Mouse (Mus musculus) myocyte (in vitro differentiated cells): ENCODE data around the gene Mtfr1l. TPM values are rescaled to one million over a fixed set of nuclear protein-coding genes. Genes with fewer than 3 reads are reported as not detected.

Source experiments
- H3K27me3 ChIP-seq: one replicate; pipeline ENCODE4 v1.6.1; 2011; ENCODE audit not compliant: control insufficient read depth, insufficient read depth, insufficient read length
- H3K36me3 ChIP-seq: one replicate; pipeline ENCODE4 v1.6.1; 2011; ENCODE audit not compliant: control insufficient read depth, insufficient read depth
- H3K4me2 ChIP-seq: one replicate; pipeline ENCODE4 v1.6.1; 2011; ENCODE audit warnings: low read depth, control low read depth
- H3K4me3 ChIP-seq: one replicate; pipeline ENCODE4 v1.5.1; 2011; ENCODE audit warnings: mild to moderate bottlenecking, control low read depth, moderate library complexity
- H3K79me2 ChIP-seq: one replicate; pipeline ENCODE4 v1.6.1; 2011; ENCODE audit not compliant: control insufficient read depth, insufficient read depth
- H3ac ChIP-seq: one replicate; pipeline ENCODE4 v1.6.1; 2011; ENCODE audit not compliant: control insufficient read depth, insufficient read length
- CEBPB ChIP-seq: IDR thresholded peaks from 2 replicates; pipeline ENCODE4 v1.6.1; 2011; ENCODE audit warnings: mild to moderate bottlenecking, moderate library complexity; ENCODE audit not compliant: poor library complexity, insufficient read depth, severe bottlenecking
- E2F4 ChIP-seq: IDR thresholded peaks from one replicate; pipeline ENCODE4 v1.6.1; 2011; ENCODE audit warnings: mild to moderate bottlenecking, control low read depth, moderate library complexity; ENCODE audit not compliant: insufficient read depth
- MAX ChIP-seq: IDR thresholded peaks from one replicate; pipeline ENCODE4 v1.6.1; 2011; ENCODE audit warnings: low read depth, mild to moderate bottlenecking, control low read depth
- MYOD1 ChIP-seq, 3 experiments: IDR thresholded peaks; one replicate each; pipeline ENCODE4 v1.6.1; 2011; ENCODE audit warnings: control low read depth in 2 of 3, low read depth in 2 of 3, mild to moderate bottlenecking in 2 of 3, moderate library complexity in 1 of 3; ENCODE audit not compliant: insufficient read length in 2 of 3, control insufficient read depth in 1 of 3
- MYOG ChIP-seq, 3 experiments: IDR thresholded peaks; one replicate each; pipeline ENCODE4 v1.6.1; 2011; ENCODE audit warnings: control low read depth in 2 of 3, low read depth in 2 of 3, mild to moderate bottlenecking in 2 of 3; ENCODE audit not compliant: insufficient read length in 2 of 3, control insufficient read depth in 1 of 3, insufficient read depth in 1 of 3
- POLR2A ChIP-seq: IDR thresholded peaks from one replicate; pipeline ENCODE4 v1.6.1; 2011; ENCODE audit warnings: low read depth, mild to moderate bottlenecking, control low read depth, moderate library complexity; ENCODE audit not compliant: insufficient read length
- POLR2AphosphoS2 ChIP-seq: IDR thresholded peaks from one replicate; pipeline ENCODE4 v1.6.1; 2011; ENCODE audit warnings: low read depth, control low read depth; ENCODE audit not compliant: insufficient read length
- REST ChIP-seq: IDR thresholded peaks from one replicate; pipeline ENCODE4 v1.6.1; 2011; ENCODE audit warnings: mild to moderate bottlenecking, control low read depth, moderate library complexity; ENCODE audit not compliant: insufficient read depth, insufficient read length
- SRF ChIP-seq: IDR thresholded peaks from one replicate; pipeline ENCODE4 v1.6.1; 2011; ENCODE audit warnings: low read depth; ENCODE audit not compliant: control insufficient read depth, insufficient read length
- TCF12 ChIP-seq: IDR thresholded peaks from one replicate; pipeline ENCODE4 v1.6.1; 2011; ENCODE audit warnings: mild to moderate bottlenecking, control low read depth; ENCODE audit not compliant: poor library complexity, insufficient read depth, severe bottlenecking
- TCF3 ChIP-seq: IDR thresholded peaks from one replicate; pipeline ENCODE4 v1.6.1; 2011; ENCODE audit warnings: low read depth, control low read depth; ENCODE audit not compliant: insufficient read length
- USF1 ChIP-seq: IDR thresholded peaks from one replicate; pipeline ENCODE4 v1.6.1; 2011; ENCODE audit warnings: low read depth, mild to moderate bottlenecking, control low read depth, moderate library complexity
- polyA plus RNA-seq: library from polyadenylated mRNA; unstranded; fragments of >200 nt; fragmentation: generic; extraction: Trizol; gene quantifications from one replicate; pipeline ENCODE4 v1.2.1, GENCODE M21; 2012; ENCODE audit warnings: missing spikeins

The Mtfr1l gene
- 92.0 TPM for polyA plus RNA-seq

- Histone ChIP-seq H3K4me3 (peak within 1 kb of the TSS; percentile 57), H3K79me2 (peaks cover 19% of the 10 kb centered on the region), H3K27me3 (no peaks in the 10 kb centered on the region), H3ac (peak within 1 kb of the TSS; percentile 57), H3K36me3 (peaks cover 12% of the 10 kb centered on the region), H3K4me2 (peak within 1 kb of the TSS; percentile 95)
- TF ChIP-seq POLR2A (peak; percentile 67), E2F4 (no peak), SRF (peak; percentile 65), MYOD1 (IDR thresholded peaks at IDR 0.05; ENCODE audit: control insufficient read depth in 1 of 3, insufficient read length in 2 of 3, low read depth in 2 of 3) (peak in 2 of 3 experiments; percentile 6 to 19), POLR2AphosphoS2 (peak; percentile 52), CEBPB (no peak), REST (no peak), TCF12 (no peak), MYOG (IDR thresholded peaks at IDR 0.05; ENCODE audit: control insufficient read depth in 1 of 3, insufficient read depth in 1 of 3, insufficient read length in 2 of 3, low read depth in 2 of 3) (peak in 1 of 3 experiments; percentile 35), MAX (no peak), USF1 (no peak), TCF3 (no peak)
Measured at GRCm38 (mm10) chr4:134534932-134535786, at the start of gene Mtfr1l. Gene Mtfr1l, minus strand, starts transcription at chr4:134535387.

GRCm38 (mm10) chr4:134583513-134583912 is 48.3 kb upstream of the Mtfr1l start:
- H3K4me3 ChIP-seq: no peak overlapping the region
- no peaks in the 10 kb centered on the region for H3K27me3 ChIP-seq
- no peak for TF ChIP-seq POLR2AphosphoS2
- no peak for TF ChIP-seq POLR2A
- no peak for TF ChIP-seq SRF
- no peak for TF ChIP-seq MYOG (IDR thresholded peaks at IDR 0.05; ENCODE audit: control insufficient read depth in 1 of 3, insufficient read depth in 1 of 3, insufficient read length in 2 of 3, low read depth in 2 of 3)
- no peak for TF ChIP-seq MYOD1 (IDR thresholded peaks at IDR 0.05; ENCODE audit: control insufficient read depth in 1 of 3, insufficient read length in 2 of 3, low read depth in 2 of 3)
- no peak for TF ChIP-seq TCF3
- TF ChIP-seq E2F4: no peak
- TF ChIP-seq REST: no peak
- no peak for TF ChIP-seq USF1
- TF ChIP-seq TCF12: no peak
- TF ChIP-seq MAX: no peak
- no peak for TF ChIP-seq CEBPB
- H3K4me2 ChIP-seq: no peak overlapping the region
- no peaks in the 10 kb centered on the region for H3K79me2 ChIP-seq
- H3ac ChIP-seq: no peak overlapping the region
- H3K36me3 ChIP-seq: no peaks in the 10 kb centered on the region

DNA sequence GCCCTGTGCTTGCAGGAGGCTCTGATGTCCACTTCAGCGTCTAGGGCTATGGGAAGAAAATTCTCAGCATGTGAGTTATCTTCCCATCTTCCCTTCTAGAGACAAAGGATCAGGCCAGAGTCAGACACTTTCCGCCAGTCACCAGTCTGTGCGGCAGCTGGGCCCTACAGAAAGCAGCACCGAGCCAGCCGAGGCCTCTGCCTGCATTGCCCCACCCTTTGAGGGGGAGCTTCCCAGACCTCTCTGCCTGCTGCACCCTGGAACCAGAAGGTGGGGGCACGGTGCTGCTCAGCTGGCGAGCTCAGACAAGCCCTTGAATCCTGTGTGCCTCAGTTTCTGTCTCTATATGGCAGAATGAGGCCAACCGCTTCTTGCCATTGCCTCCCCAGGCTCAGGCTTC is 46.2 kb upstream of the Mtfr1l start:
- no peak overlapping the region for H3ac ChIP-seq
- peaks cover 4% of the 10 kb centered on the region for H3K36me3 ChIP-seq
- H3K27me3 ChIP-seq: no peaks in the 10 kb centered on the region
- H3K79me2 ChIP-seq: no peaks in the 10 kb centered on the region
- H3K4me3 ChIP-seq: no peak overlapping the region
- H3K4me2 ChIP-seq: no peak overlapping the region
- TF ChIP-seq MYOG (IDR thresholded peaks at IDR 0.05; ENCODE audit: control insufficient read depth in 1 of 3, insufficient read depth in 1 of 3, insufficient read length in 2 of 3, low read depth in 2 of 3) (no peak), MAX (no peak), MYOD1 (IDR thresholded peaks at IDR 0.05; ENCODE audit: control insufficient read depth in 1 of 3, insufficient read length in 2 of 3, low read depth in 2 of 3) (no peak), POLR2A (no peak), TCF3 (no peak), E2F4 (no peak), CEBPB (no peak), REST (no peak), POLR2AphosphoS2 (no peak), TCF12 (no peak), SRF (no peak), USF1 (no peak)

DNA sequence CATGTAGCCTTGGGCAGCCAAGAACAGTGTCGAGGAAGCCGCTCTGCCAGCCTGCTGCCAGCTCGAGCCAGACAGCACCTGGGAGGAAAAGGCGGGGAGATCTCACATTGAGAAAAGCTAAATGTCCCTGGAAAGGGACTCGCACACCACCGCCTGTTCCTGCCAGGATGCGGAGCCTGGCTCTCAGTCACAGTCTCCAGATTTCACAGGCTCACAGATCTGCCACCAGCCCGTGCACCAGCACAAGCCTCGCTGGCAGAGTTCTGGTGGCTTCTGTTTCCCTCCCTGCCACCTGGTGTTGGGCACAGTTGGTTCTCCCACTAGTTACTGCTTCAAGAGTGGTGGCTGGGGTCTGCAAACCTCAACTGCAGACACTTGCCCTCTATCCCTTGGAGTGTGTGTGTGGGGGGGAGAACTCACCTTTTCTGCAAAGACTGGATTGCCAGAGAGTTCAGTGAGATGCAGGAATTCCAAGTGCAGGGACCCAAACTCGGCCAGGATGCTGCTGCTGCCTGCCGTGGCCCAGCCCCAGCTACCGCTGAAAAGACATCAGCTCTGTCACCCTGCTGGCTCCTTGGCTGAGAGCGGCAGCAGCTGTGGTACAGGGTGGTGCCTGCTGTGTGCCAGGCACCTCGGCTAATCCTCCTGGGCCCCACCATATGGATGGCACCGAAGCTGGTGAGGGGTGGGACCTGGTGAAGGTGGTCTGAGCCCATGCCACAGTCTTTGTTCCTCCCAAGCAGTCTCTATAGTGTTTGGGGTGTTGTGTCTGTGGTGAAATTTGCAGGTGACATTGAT is 45.4 kb upstream of the Mtfr1l start:
- Histone ChIP-seq H3K4me2 (no peak overlapping the region), H3K4me3 (no peak overlapping the region), H3ac (no peak overlapping the region), H3K27me3 (no peaks in the 10 kb centered on the region), H3K79me2 (no peaks in the 10 kb centered on the region), H3K36me3 (peaks cover 4% of the 10 kb centered on the region)
- peak in 1 of 3 experiments; percentile 57 for TF ChIP-seq MYOG (IDR thresholded peaks at IDR 0.05; ENCODE audit: control insufficient read depth in 1 of 3, insufficient read depth in 1 of 3, insufficient read length in 2 of 3, low read depth in 2 of 3)
- peak in 2 of 3 experiments; percentile 10 to 51 for TF ChIP-seq MYOD1 (IDR thresholded peaks at IDR 0.05; ENCODE audit: control insufficient read depth in 1 of 3, insufficient read length in 2 of 3, low read depth in 2 of 3)
- no peak for TF ChIP-seq USF1
